Mouse (Mus musculus) heart, adult 10 weeks (tissue): ENCODE data around the gene Vps4b. TPM values are rescaled to one million over a fixed set of nuclear protein-coding genes. Genes with fewer than 3 reads are reported as not detected.

Experiments
- polyA plus RNA-seq: library from polyadenylated mRNA; stranded (reverse); fragments of 350-450 nt; fragmentation: Illumina TruSeq; extraction: RNeasy Lipid Tissue Mini Kit (QIAGEN cat#74804); gene quantifications from one replicate; pipeline ENCODE4 v1.2.3, GENCODE M21; 2014; ENCODE audit warnings: low read depth, low replicate concordance

Vps4b gene
- 28.2 TPM for polyA plus RNA-seq

GRCm38 (mm10) chr1:106796542-106796924, at the start of gene Vps4b:
Gene Vps4b (minus strand): TSS chr1:106796728.

GRCm38 (mm10) chr1:106759572-106760435, 36.7 kb downstream of the Vps4b start, which contains the start of gene Kdsr:
Gene Kdsr (minus strand): TSS chr1:106759727.

Other genes with a start within 250 kb of the Vps4b start
- 2.3 TPM for gene Bcl2, start 82.5 kb downstream of the Vps4b start, polyA plus RNA-seq
- 3.0 TPM for gene Kdsr, start 37.0 kb downstream of the Vps4b start, polyA plus RNA-seq
- not detected for gene Serpinb5, start 64.4 kb upstream of the Vps4b start, polyA plus RNA-seq
- gene Serpinb12, start 137.7 kb upstream of the Vps4b start, polyA plus RNA-seq, result not detected
- not detected for gene Serpinb13, start 184.3 kb upstream of the Vps4b start, polyA plus RNA-seq